In the genomic region with DNA sequence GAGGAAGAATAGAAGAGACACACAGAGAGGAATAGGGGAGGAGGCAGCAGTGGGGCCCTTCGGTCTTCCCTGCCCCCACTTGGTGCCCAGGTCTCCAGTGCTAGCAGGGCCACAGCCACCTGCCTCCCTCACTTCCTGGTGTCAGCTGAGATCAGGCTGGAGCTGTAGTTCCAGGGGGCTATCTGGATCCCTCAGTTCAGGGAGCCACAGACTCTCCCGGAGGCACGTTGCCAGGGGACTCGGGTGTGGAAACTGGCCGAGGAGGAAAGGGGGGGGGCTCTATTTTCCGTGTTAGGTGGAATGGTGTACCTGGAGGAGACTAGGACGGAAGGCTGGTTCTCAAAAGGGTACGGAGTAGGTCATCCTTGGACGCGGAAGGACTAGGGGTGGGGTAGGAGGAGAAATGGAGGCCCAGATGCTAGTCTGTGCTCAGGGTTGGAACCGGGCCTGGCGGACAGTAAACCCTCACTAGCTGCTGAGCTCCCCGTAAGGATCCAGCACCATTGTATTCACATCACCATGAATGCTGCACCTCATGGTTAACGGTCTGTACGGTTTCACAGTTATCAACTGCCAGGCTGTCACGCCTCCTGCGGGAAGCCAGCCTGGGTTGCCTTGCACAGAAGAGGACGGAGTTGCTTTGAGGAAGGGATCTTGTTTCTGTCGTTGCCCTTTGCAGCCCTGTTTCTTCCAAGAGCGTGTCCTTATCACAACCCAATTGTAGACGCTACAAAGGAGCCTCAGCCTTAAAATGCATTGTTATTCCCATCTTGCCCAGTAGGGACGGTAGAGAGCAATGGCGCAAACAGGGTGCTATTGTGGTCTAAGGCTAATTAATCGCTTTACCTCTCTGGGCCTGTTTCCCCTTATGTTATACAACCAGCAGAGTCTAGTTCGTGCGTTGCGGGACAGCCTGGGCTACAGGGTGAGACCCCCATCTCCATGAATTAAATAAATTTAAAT, we compare ENCODE assay signal across 8 mouse cellular contexts. TPM values are rescaled to one million over a fixed set of nuclear protein-coding genes. Genes with fewer than 3 reads are reported as not detected.
DNase-seq lines count a peak whose midpoint lies in the region; ATAC-seq lines count a peak whose summit lies in the region.

No protein-coding gene starts in this region.

- H3K36me3 ChIP-seq in forebrain, embryonic 12.5 days (replicated peaks): peaks cover 16% of the 10 kb centered on the region
- peaks cover 12% of the 10 kb centered on the region for H3K36me3 ChIP-seq in hindbrain, embryonic 16.5 days (ENCODE audit: control insufficient read depth, insufficient read depth, low read length)

- no peak for ATAC-seq in frontal cortex, adult (ENCODE audit: low TSS enrichment)
- ATAC-seq in forebrain, embryonic 12.5 days (ENCODE audit: low FRiP score): no peak
- ATAC-seq in hindbrain, embryonic 16.5 days: no peak

- H3K4me3 ChIP-seq in forebrain, embryonic 12.5 days (replicated peaks): no peak overlapping the region
- H3K4me3 ChIP-seq in hindbrain, embryonic 16.5 days (ENCODE audit: low read length): peak overlapping the region; percentile 54; the same call in 1 of the 2 replicates

- H3K4me2 ChIP-seq in forebrain, embryonic 12.5 days: peak overlapping the region; percentile 72
- H3K4me2 ChIP-seq in hindbrain, embryonic 16.5 days (ENCODE audit: low read length): peak overlapping the region; percentile 80

- H3K27ac ChIP-seq in forebrain, embryonic 12.5 days: peak overlapping the region; percentile 92
- H3K27ac ChIP-seq in hindbrain, embryonic 16.5 days (ENCODE audit: low read depth, low read length): peak overlapping the region; percentile 96

- WGBS in forebrain, embryonic 12.5 days: 48% methylated on average over 27 of the region's 27 CpGs
- 43% methylated on average over 27 of the region's 27 CpGs for WGBS in hindbrain, embryonic 16.5 days

- no peaks in the 10 kb centered on the region for H3K9me3 ChIP-seq in forebrain, embryonic 12.5 days
- H3K9me3 ChIP-seq in hindbrain, embryonic 16.5 days (ENCODE audit: control insufficient read depth, low read length): no peaks in the 10 kb centered on the region

- H3K27me3 ChIP-seq in forebrain, embryonic 12.5 days: peaks cover 35% of the 10 kb centered on the region
- peaks cover 12% of the 10 kb centered on the region for H3K27me3 ChIP-seq in hindbrain, embryonic 16.5 days (replicated peaks; ENCODE audit: control insufficient read depth, insufficient read depth, low read length)

- peak; percentile 46 to 59 for DNase-seq in frontal cortex, postnatal 25 days (ENCODE audit: low spot score in 2 of 2)
- peak; percentile 85 for DNase-seq in c-Kit-negative CD71-positive TER-119-positive erythroid progenitor cells, embryonic 14.5 days (ENCODE audit: low read depth, low spot score)
- DNase-seq in left cerebral cortex, postnatal 25 days (ENCODE audit: low spot score in 2 of 2): peak; percentile 65 to 74
- DNase-seq in mesoderm, embryonic 11.5 days (ENCODE audit: low read depth, low spot score): peak; percentile 73
- DNase-seq in spleen, postnatal 36 days (ENCODE audit: low spot score in 2 of 2): peak; percentile 67 to 74

- intact Hi-C loops in left cerebral cortex, postnatal 25 days (cut with DNase I): loop anchor here (2.0 to 5.0 kb wide), 2 partner anchors 46 to 88 kb away; a partner anchor contains a TSS

- H3K9ac ChIP-seq in forebrain, embryonic 12.5 days: no peak overlapping the region
- H3K9ac ChIP-seq in hindbrain, embryonic 16.5 days (ENCODE audit: low read depth, low read length): peak overlapping the region; percentile 43; the same call in 1 of the 2 replicates

- H3K4me1 ChIP-seq in forebrain, embryonic 12.5 days: peaks cover 27% of the 10 kb centered on the region
- H3K4me1 ChIP-seq in hindbrain, embryonic 16.5 days (ENCODE audit: control insufficient read depth, insufficient read depth, low read depth, low read length): peaks cover 19% of the 10 kb centered on the region

RNA-seq across cellular contexts. Expression of a gene that starts 1.5 kb away (rescaled TPM):
- 46.6 and 49.4 TPM in 2 replicates for polyA plus RNA-seq in forebrain, embryonic 12.5 days (2016; fragmentation: Nextera tagmentation; extraction: Ambion mirVana)
- 97.3 and 99.9 TPM in 2 replicates for polyA plus RNA-seq in hindbrain, embryonic 16.5 days (2015; fragmentation: Nextera tagmentation; extraction: Ambion mirVana)
- 10 to 100 TPM; 64.1 to 64.6 TPM for total RNA-seq in left cerebral cortex, postnatal 25 days (2021)

RNA-seq across cellular contexts. Expression of a gene that starts 5.7 kb away (rescaled TPM):
- 3.2 and 5.9 TPM in 2 replicates for polyA plus RNA-seq in forebrain, embryonic 12.5 days (2016; fragmentation: Nextera tagmentation; extraction: Ambion mirVana)
- 2.4 and 2.5 TPM in 2 replicates for polyA plus RNA-seq in hindbrain, embryonic 16.5 days (2015; fragmentation: Nextera tagmentation; extraction: Ambion mirVana)
- 1 to 10 TPM; 3.8 to 4.1 TPM for total RNA-seq in left cerebral cortex, postnatal 25 days (2021)

RNA-seq across cellular contexts. Expression of a gene that starts 7.0 kb away (rescaled TPM):
- 1.2 and 1.3 TPM in 2 replicates for polyA plus RNA-seq in forebrain, embryonic 12.5 days (2016; fragmentation: Nextera tagmentation; extraction: Ambion mirVana)
- 0.60 and 1.0 TPM in 2 replicates for polyA plus RNA-seq in hindbrain, embryonic 16.5 days (2015; fragmentation: Nextera tagmentation; extraction: Ambion mirVana)
- 1 to 10 TPM; 1.1 to 1.2 TPM for total RNA-seq in left cerebral cortex, postnatal 25 days (2021)

RNA-seq across cellular contexts. Expression of a gene that starts 45.2 kb away (rescaled TPM):
- 15.3 and 15.9 TPM in 2 replicates for polyA plus RNA-seq in forebrain, embryonic 12.5 days (2016; fragmentation: Nextera tagmentation; extraction: Ambion mirVana)
- polyA plus RNA-seq in hindbrain, embryonic 16.5 days (2015; fragmentation: Nextera tagmentation; extraction: Ambion mirVana): 15.1 and 16.6 TPM in 2 replicates
- 10 to 100 TPM; 11.0 to 12.3 TPM for total RNA-seq in left cerebral cortex, postnatal 25 days (2021)

RNA-seq across cellular contexts. Expression of a gene that starts 45.5 kb away (rescaled TPM):
- 316 and 323 TPM in 2 replicates for polyA plus RNA-seq in forebrain, embryonic 12.5 days (2016; fragmentation: Nextera tagmentation; extraction: Ambion mirVana)
- 565 and 621 TPM in 2 replicates for polyA plus RNA-seq in hindbrain, embryonic 16.5 days (2015; fragmentation: Nextera tagmentation; extraction: Ambion mirVana)
- 100 to 1,000 TPM; 227 to 237 TPM for total RNA-seq in left cerebral cortex, postnatal 25 days (2021)
